Mouse (Mus musculus): ENCODE results near the gene Calcoco1. TPM values are rescaled to one million over a fixed set of nuclear protein-coding genes. Genes with fewer than 3 reads are reported as not detected.

Gene Calcoco1
- polyA plus RNA-seq, 1 experiment = 28.0 TPM

GRCm38 (mm10) chr15:102752164-102752563 is 30.2 kb upstream of the Calcoco1 start:
- TF ChIP-seq POLR2A (IDR thresholded peaks at IDR 0.05; ENCODE audit: borderline replicate concordance, control insufficient read depth, low read depth, low read length) (no peak), CTCF (IDR thresholded peaks at IDR 0.05; ENCODE audit: control insufficient read depth, insufficient read depth, low read length) (no peak)

GRCm38 (mm10) chr15:102750241-102750640 is 28.3 kb upstream of the Calcoco1 start:
- 68% methylated on average over 5 of the region's 5 CpGs for WGBS
- Histone ChIP-seq H3K4me3 (replicated peaks; ENCODE audit: control insufficient read depth, low read depth, low read length) (no peak overlapping the region), H3K4me1 (ENCODE audit: control insufficient read depth, insufficient read depth, low read length) (no peaks in the 10 kb centered on the region), H3K27ac (ENCODE audit: control insufficient read depth, insufficient read depth, low read depth, low read length, poor library complexity) (no peak overlapping the region)
- TF ChIP-seq POLR2A (IDR thresholded peaks at IDR 0.05; ENCODE audit: borderline replicate concordance, control insufficient read depth, low read depth, low read length) = no peak
- TF ChIP-seq CTCF (IDR thresholded peaks at IDR 0.05; ENCODE audit: control insufficient read depth, insufficient read depth, low read length) = no peak

More at GRCm38 (mm10) chr15:102752164-102752563, 30.2 kb upstream of the Calcoco1 start:
- no peak overlapping the region for H3K4me3 ChIP-seq (replicated peaks; ENCODE audit: control insufficient read depth, low read depth, low read length)
- H3K27ac ChIP-seq (ENCODE audit: control insufficient read depth, insufficient read depth, low read depth, low read length, poor library complexity) = no peak overlapping the region
- no peaks in the 10 kb centered on the region for H3K4me1 ChIP-seq (ENCODE audit: control insufficient read depth, insufficient read depth, low read length)
- 36% methylated on average over 1 of the region's 1 CpGs for WGBS

- H3K27ac ChIP-seq (ENCODE audit: control insufficient read depth, insufficient read depth, low read depth, low read length, poor library complexity) = no peak overlapping the region
- TF ChIP-seq POLR2A (IDR thresholded peaks at IDR 0.05; ENCODE audit: borderline replicate concordance, control insufficient read depth, low read depth, low read length) (no peak), CTCF (IDR thresholded peaks at IDR 0.05; ENCODE audit: control insufficient read depth, insufficient read depth, low read length) (no peak)
- no peaks in the 10 kb centered on the region for H3K4me1 ChIP-seq (ENCODE audit: control insufficient read depth, insufficient read depth, low read length)
- no peak overlapping the region for H3K4me3 ChIP-seq (replicated peaks; ENCODE audit: control insufficient read depth, low read depth, low read length)
- 88% methylated on average over 1 of the region's 1 CpGs for WGBS
Observed at GRCm38 (mm10) chr15:102749103-102749502, 27.1 kb upstream of the Calcoco1 start.

GRCm38 (mm10) chr15:102747853-102748252 is 25.9 kb upstream of the Calcoco1 start:
- Histone ChIP-seq H3K27ac (ENCODE audit: control insufficient read depth, insufficient read depth, low read depth, low read length, poor library complexity) (no peak overlapping the region), H3K4me3 (replicated peaks; ENCODE audit: control insufficient read depth, low read depth, low read length) (no peak overlapping the region), H3K4me1 (ENCODE audit: control insufficient read depth, insufficient read depth, low read length) (no peaks in the 10 kb centered on the region)
- TF ChIP-seq CTCF (IDR thresholded peaks at IDR 0.05; ENCODE audit: control insufficient read depth, insufficient read depth, low read length) (no peak), POLR2A (IDR thresholded peaks at IDR 0.05; ENCODE audit: borderline replicate concordance, control insufficient read depth, low read depth, low read length) (no peak)
- WGBS = 61% methylated on average over 8 of the region's 8 CpGs

- no peak for TF ChIP-seq POLR2A (IDR thresholded peaks at IDR 0.05; ENCODE audit: borderline replicate concordance, control insufficient read depth, low read depth, low read length)
- TF ChIP-seq CTCF (IDR thresholded peaks at IDR 0.05; ENCODE audit: control insufficient read depth, insufficient read depth, low read length) = no peak
- no peak overlapping the region for H3K4me3 ChIP-seq (replicated peaks; ENCODE audit: control insufficient read depth, low read depth, low read length)
- no peak overlapping the region for H3K27ac ChIP-seq (ENCODE audit: control insufficient read depth, insufficient read depth, low read depth, low read length, poor library complexity)
- 2% methylated on average over 20 of the region's 20 CpGs for WGBS
- no peaks in the 10 kb centered on the region for H3K4me1 ChIP-seq (ENCODE audit: control insufficient read depth, insufficient read depth, low read length)
Observed at GRCm38 (mm10) chr15:102747286-102747640, 25.3 kb upstream of the Calcoco1 start.

GRCm38 (mm10) chr15:102746488-102747285 is 24.7 kb upstream of the Calcoco1 start:
- under 1% methylated on average over 75 of the region's 75 CpGs for whole genome bisulfite sequencing
- H3K27ac ChIP-seq (ENCODE audit: control insufficient read depth, insufficient read depth, low read depth, low read length, poor library complexity) = no peak overlapping the region
- H3K4me3 ChIP-seq (replicated peaks; ENCODE audit: control insufficient read depth, low read depth, low read length) = no peak overlapping the region
- no peaks in the 10 kb centered on the region for H3K4me1 ChIP-seq (ENCODE audit: control insufficient read depth, insufficient read depth, low read length)
- TF ChIP-seq POLR2A (IDR thresholded peaks at IDR 0.05; ENCODE audit: borderline replicate concordance, control insufficient read depth, low read depth, low read length) = no peak
- no peak for TF ChIP-seq CTCF (IDR thresholded peaks at IDR 0.05; ENCODE audit: control insufficient read depth, insufficient read depth, low read length)

GRCm38 (mm10) chr15:102746126-102746487 is 24.1 kb upstream of the Calcoco1 start:
- Histone ChIP-seq H3K27ac (ENCODE audit: control insufficient read depth, insufficient read depth, low read depth, low read length, poor library complexity) (no peak overlapping the region), H3K4me1 (ENCODE audit: control insufficient read depth, insufficient read depth, low read length) (no peaks in the 10 kb centered on the region), H3K4me3 (replicated peaks; ENCODE audit: control insufficient read depth, low read depth, low read length) (no peak overlapping the region)
- 18% methylated on average over 11 of the region's 11 CpGs for WGBS
- no peak for TF ChIP-seq CTCF (IDR thresholded peaks at IDR 0.05; ENCODE audit: control insufficient read depth, insufficient read depth, low read length)
- no peak for TF ChIP-seq POLR2A (IDR thresholded peaks at IDR 0.05; ENCODE audit: borderline replicate concordance, control insufficient read depth, low read depth, low read length)

GRCm38 (mm10) chr15:102745387-102745786 is 23.4 kb upstream of the Calcoco1 start:
- Histone ChIP-seq H3K4me1 (ENCODE audit: control insufficient read depth, insufficient read depth, low read length) (no peaks in the 10 kb centered on the region), H3K4me3 (replicated peaks; ENCODE audit: control insufficient read depth, low read depth, low read length) (no peak overlapping the region), H3K27ac (ENCODE audit: control insufficient read depth, insufficient read depth, low read depth, low read length, poor library complexity) (no peak overlapping the region)
- 38% methylated on average over 5 of the region's 5 CpGs for WGBS
- TF ChIP-seq POLR2A (IDR thresholded peaks at IDR 0.05; ENCODE audit: borderline replicate concordance, control insufficient read depth, low read depth, low read length) (no peak), CTCF (IDR thresholded peaks at IDR 0.05; ENCODE audit: control insufficient read depth, insufficient read depth, low read length) (no peak)

Data from bone marrow, adult 2 months (tissue).